Mouse (Mus musculus) testis, adult 2 months (tissue): ENCODE results near the gene Hook2.
A peak's percentile ranks its signal among the peaks of the same experiment; 100 is the strongest.

Experiments
- CTCF ChIP-seq: fragments of 200-500 bp; IDR thresholded peaks from 2 replicates; pipeline ENCODE4 v1.5.1; 2012; ENCODE audit warnings: low read depth, mild to moderate bottlenecking, inconsistent platforms, low read length, moderate library complexity; ENCODE audit not compliant: control insufficient read depth, insufficient read depth, insufficient replicate concordance
- POLR2A ChIP-seq: fragments of 200-500 bp; IDR thresholded peaks from 2 replicates; pipeline ENCODE4 v1.6.1; 2012; ENCODE audit warnings: low read depth, mild to moderate bottlenecking, inconsistent platforms, low read length, moderate library complexity; ENCODE audit not compliant: control insufficient read depth

- TF ChIP-seq CTCF (peak; percentile 57; the same call in 1 of the 2 replicates), POLR2A (no peak)
These were observed 15.0 kb upstream of the Hook2 start for GRCm38 (mm10) chr8:84975434-84975833.
